Mouse (Mus musculus) adrenal gland, postnatal 14 days (tissue): ENCODE data around the gene Mettl7a2. TPM values are rescaled to one million over a fixed set of nuclear protein-coding genes. Genes with fewer than 3 reads are reported as not detected.
A peak's percentile ranks its signal among the peaks of the same experiment; 100 is the strongest.

Experiments used
- DNase-seq: peaks from one replicate; pipeline ENCODE4 v3.0.0; 2021; ENCODE audit warnings: mixed read lengths
- total RNA-seq: library from RNA; stranded (reverse); gene quantifications from 2 replicates; pipeline ENCODE4 v1.2.3, GENCODE M21; 2021

Mettl7a2 gene
- total RNA-seq, 1 experiment from 2014 or later, result 1.5 TPM

DNA sequence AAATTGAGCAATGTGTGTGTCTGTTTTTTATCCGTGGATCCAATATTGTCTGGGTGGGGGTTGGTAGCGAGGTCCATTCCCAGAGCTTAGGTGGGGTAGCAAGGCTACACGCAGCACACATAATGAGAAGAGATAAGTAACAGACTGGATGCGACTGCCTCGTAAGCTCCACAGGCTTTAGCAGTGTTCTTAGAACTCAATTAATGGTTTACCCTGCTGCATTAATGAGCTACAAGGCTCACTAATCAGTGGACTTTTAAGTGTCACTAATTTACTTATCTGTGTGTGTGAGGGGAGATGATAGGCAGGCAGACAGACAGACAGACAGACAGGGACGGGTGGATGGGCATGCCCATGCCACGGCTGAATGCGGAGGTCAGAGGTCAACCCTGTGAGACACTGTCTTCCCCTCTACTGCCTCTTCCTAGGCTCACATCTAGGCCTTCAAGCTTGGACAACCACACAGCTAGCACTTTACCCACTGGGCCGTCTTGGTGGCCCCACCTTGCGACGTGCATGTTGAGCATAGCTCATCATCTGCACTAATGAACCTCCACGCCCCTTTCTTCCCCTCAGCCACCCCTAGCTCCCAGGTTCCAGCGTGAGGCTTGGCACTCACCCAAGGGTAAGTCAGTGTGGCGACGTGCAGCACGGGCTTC, 47.7 kb downstream of the Mettl7a2 start:
- DNase-seq, result no peak

DNA sequence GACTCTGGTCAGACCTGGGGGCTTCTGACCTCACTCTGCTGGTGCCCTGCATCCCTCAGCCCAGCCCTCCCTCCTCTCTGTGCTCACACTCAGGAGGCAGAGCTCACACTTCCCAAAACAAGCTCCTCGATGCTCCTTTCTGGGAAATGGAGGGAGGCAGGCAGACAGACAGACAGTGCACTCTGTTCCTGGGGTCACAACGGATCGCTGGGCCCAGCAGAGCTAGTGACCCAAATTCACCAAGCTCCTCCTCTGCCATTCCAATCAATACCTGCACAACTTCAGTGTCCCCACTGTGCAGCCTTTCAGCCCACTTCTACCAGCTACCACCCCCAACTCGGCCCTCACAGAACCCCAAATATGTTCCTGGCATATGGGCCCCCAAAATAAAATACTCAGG, 48.8 kb downstream of the Mettl7a2 start:
- no peak for DNase-seq

DNA sequence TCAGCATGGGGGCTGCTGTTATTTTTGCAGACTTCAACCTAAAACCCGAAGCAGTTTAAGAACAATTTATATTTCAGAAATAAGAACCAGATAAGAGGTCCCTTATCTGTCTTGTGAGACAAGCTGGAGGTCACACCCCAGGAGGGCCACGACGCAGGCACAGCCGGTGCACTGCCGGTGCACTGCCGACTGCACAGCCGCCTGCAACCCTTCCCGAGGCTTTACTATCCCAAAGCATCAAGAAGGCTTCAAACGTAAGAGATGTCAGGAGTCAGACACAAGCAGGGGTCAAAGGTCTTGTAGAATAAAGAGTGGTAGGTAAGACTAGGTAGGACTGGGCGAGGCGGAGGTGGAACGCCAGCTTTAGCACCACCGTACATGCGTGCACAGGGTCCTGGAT, 49.3 kb downstream of the Mettl7a2 start:
- DNase-seq, result no peak

DNA sequence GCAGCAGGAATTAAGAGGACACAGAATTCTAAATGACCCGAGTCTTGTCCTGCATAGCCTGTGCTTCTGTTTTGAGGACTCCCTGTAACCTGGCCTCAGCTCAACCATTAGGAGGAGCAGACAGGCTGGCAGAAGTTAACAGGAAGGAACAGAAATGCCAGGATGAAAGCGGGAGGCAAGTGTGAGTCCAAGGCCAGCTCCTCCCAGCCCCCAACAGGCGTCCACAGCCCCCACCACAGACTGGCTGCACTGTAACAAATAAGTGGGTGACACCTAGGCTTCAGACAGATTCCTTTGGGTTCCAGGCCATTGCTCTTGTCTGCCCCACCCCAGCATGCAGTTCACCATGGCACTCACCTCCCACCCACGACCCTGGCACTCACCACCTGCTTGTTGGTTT, 49.8 kb downstream of the Mettl7a2 start:
- peak; percentile 61 for DNase-seq

DNA sequence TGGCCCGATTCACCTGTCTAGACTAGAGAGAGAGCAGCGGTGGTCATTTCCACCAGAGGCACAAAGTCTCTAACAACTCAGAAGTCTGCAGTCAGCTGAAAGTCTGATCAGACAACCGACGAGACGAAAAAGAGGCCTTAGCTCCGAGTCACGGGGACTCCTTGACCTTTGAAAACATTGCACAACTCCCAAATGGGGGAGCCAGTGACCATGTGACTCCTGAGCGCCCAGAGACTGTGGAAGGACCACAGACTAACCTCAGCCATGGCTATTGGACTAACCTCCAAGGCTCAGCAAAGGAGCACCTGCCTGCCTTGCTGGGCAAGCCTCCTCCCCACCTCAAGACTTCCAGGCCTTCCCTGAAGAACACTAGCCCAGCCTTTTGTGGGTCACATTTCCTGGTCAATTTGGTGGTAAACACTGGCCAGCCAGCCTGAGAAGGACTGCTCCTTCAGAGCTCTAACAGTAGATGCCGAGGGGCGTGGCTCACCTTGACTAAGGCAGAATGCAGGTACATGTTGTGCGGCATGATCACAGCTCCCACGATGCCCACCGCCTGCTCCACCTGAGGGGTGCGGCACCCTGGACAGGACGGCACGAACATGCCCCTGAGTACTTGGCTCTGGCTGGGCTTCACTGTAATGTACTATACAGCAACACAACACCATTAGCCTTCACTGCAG, 50.5 kb downstream of the Mettl7a2 start:
- peak; percentile 74 for DNase-seq

GRCm38 (mm10) chr15:100406088-100406487, 53.1 kb downstream of the Mettl7a2 start:
- DNase-seq, result no peak

DNA sequence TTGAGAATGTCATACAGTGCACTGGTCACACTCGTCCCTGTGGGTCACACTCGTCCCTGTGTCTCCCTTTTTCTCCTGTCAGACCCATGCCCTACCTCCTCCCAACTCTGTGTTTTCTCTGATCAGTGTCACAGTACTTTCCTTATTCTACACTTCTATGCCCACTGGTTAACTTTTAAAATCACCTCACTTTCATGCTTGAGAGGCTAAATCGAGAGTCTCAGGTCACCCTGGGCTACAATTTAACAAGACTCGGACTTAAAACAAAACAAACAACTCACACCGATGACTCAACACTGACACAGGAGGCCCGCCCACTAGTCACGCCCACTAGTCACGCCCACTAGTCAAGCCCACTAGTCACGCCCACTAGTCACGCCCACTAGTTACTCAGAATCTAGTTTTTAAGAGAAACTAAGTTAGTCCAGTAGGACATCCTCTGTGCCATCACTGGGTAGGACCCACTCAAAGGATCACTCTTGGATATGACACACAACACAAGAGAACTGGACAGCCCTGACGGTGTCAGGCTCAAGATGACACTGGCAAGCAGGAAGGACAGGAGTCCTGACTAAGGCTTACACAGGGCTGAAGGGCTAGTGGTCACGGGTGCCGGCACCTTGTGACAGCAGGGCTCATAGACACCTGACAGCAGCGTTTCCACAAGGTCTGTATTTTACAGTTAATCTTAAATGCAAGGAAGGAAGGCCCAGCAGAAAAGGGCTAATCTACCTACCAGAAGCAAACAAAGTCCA, 58.1 kb downstream of the Mettl7a2 start:
- peak; percentile 83 for DNase-seq

Other genes with a start within 250 kb of the Mettl7a2 start
- gene Atf1, start 125.4 kb upstream of the Mettl7a2 start, total RNA-seq, result 54.4 and 57.4 TPM in 2 replicates
- gene Tmprss12, start 72.4 kb upstream of the Mettl7a2 start, total RNA-seq, result not detected in 2 replicates
- 83.1 and 102 TPM in 2 replicates for gene Mettl7a1, start 49.1 kb upstream of the Mettl7a2 start, total RNA-seq
- 0.26 TPM in 1 of 2 replicates, not detected in the other for gene Mettl7a3, start 18.3 kb upstream of the Mettl7a2 start, total RNA-seq
- 0.68 and 0.78 TPM in 2 replicates for gene Methig1, start 51 bp upstream of the Mettl7a2 start, total RNA-seq
- 0.83 TPM in 1 of 2 replicates, not detected in the other for gene Higd1c, start 11.3 kb downstream of the Mettl7a2 start, total RNA-seq
- 0.19 TPM in 2 replicates for gene Gm5475, start 68.9 kb downstream of the Mettl7a2 start, total RNA-seq
- 95.8 and 102 TPM in 2 replicates for gene Slc11a2, start 71.9 kb downstream of the Mettl7a2 start, total RNA-seq
- gene Letmd1, start 115.8 kb downstream of the Mettl7a2 start, total RNA-seq, result 287 and 307 TPM in 2 replicates
- 5.8 and 6.1 TPM in 2 replicates for gene Csrnp2, start 142.3 kb downstream of the Mettl7a2 start, total RNA-seq
- 19.9 and 25.0 TPM in 2 replicates for gene Tfcp2, start 198.8 kb downstream of the Mettl7a2 start, total RNA-seq
- gene Pou6f1, start 246.8 kb downstream of the Mettl7a2 start, total RNA-seq, result 17.2 and 17.8 TPM in 2 replicates